Mouse (Mus musculus) G1E-ER4 (cell line): ENCODE data around the gene Igsf6. TPM values are rescaled to one million over a fixed set of nuclear protein-coding genes. Genes with fewer than 3 reads are reported as not detected.

Experiments used
- GATA1 ChIP-seq: IDR thresholded peaks from one replicate; pipeline ENCODE4 v1.8.0; 2012; ENCODE audit warnings: low read length, inconsistent platforms
- polyA plus RNA-seq: library from polyadenylated mRNA; stranded (reverse); fragments of >175 nt; gene quantifications from 2 replicates; pipeline ENCODE4 v1.2.3, GENCODE M21; 2012

Igsf6 gene
- polyA plus RNA-seq, 1 experiment = not detected

DNA sequence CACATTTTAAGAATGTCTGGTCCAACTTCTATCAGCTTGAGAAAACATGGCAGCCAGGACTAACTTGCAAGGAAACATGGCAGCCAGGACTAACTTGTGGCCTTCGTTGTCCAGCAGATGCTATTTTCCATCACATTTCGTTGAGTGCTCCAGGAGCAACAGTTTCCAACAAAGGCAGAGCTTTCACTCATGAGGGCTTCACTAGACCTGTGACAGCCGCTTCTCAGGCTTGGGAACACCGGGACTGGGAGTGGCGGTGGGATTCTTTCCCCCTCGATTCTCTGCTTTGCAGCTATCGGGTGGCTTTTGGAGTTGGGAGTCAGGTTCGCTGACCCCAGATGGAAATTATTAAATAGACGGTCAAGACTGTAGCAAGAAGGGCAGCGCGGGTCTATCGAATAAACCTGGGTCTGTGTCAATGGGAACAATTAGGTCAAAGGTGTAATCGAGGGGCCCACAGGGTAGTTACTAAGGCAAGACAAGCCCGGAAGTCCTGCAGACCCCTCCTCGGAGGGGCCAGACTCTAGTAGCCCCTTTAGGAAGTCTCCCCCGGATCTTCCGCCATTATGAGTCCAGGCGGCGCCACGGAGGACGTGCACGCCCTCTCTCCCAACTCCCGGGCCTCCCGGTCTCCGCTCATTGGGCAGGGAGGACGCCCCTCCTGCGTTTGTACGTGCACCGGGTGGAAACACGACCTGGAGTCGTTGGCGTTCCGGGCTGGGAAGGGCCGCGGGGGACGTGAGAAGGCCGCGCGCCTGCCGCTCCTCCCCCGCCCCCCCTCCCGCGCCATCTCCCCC, 40.3 kb downstream of the Igsf6 start, which contains the start of gene Mettl9:
Gene Mettl9, plus strand, starts transcription at position 590 of the 797 bp plus-strand sequence.
- TF ChIP-seq GATA1 = no peak

DNA sequence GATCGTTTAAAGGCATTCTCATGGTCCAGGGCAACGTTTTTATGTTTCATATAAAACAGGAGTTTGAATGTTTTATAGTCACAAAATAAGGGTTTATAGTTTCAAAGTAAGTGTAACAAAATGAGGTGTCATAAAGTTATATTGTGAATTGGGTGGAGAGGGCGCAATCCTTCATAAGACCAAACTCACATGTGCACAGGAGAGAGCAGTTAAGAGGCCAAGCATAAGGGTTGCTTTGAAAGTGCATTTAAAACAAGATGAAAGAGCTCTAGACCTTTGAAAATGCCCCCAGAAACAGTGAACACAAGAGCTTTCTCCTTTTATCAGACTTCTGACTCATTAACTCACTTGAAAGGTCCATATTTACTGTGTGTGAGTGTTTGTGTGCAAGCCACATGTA, 48.1 kb downstream of the Igsf6 start:
- no peak for TF ChIP-seq GATA1

DNA sequence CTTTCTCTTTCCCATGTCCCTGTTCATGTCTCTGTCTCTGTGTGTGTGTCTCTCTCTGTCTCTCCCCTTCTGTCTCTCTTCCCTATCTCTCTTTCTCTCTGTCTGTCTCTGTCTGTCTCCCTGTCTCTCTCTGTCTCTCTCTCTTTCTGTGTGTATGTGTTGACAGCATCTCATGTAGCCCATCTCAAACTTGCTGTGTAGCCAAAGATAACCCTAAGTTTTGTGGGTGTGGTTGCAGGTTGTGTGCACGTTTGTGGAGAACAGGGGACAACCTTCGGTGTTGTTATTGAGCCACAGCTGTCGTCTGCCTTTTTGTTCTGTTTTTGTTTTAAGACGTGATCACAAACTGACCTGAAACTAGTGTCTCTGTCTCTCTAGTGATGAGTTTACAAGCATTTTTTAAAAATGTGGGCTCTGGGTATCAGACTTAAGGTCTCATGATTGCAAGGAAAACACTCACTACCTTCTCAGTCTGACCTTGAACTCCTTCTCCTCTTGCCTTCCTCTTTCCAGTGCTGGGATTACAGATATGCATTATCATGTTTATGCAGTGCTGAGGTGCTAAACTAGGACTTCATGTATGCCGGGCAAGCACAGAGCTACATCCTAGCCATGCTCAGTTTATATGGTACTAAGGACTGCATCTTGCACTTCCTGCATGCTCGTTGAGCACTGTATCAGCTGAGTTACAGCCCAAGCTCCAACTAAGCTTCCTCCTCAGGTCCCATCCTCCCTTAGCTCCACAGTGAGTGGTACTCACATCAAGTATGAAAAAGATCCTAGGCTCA, 49.0 kb downstream of the Igsf6 start:
- no peak for TF ChIP-seq GATA1

DNA sequence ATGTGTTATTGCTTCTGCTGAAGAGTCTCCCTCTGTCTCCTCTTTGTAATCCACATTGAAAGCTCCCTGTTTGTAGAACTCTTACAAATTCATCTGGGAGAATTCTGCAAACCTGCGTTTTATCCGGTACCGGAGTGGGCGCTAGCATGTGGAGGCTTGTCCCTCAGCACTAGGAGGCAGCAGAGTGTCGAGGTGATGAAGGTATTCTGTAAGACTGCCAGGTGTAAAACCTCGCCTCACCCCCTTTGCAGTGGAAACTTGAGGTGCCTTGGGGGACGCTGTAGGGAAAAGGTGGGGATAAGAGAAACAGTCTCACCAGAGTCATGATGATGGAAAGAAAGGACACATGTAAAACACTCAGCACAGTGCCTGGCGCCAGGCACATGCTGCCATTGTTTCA, 54.1 kb downstream of the Igsf6 start:
- TF ChIP-seq GATA1 = no peak

DNA sequence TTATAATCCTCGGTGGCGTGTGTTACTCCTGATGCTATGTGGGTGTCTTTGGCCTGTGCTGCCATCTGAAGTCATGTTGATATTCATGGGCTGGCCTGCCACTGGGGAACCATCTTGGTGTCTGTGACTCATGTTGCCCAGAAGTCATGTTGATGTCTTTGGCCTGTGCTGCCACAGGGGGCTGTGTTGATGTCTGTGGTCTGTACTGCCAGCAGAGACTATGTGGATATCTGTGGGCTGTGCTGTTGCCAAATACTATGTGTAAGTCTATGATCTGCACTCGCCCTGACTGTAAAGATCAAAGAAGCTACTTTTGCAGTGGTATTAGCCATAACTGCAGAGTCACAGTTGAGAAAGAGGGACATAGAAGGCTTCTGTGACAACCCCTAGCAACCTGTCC, 55.6 kb downstream of the Igsf6 start:
- no peak for TF ChIP-seq GATA1

DNA sequence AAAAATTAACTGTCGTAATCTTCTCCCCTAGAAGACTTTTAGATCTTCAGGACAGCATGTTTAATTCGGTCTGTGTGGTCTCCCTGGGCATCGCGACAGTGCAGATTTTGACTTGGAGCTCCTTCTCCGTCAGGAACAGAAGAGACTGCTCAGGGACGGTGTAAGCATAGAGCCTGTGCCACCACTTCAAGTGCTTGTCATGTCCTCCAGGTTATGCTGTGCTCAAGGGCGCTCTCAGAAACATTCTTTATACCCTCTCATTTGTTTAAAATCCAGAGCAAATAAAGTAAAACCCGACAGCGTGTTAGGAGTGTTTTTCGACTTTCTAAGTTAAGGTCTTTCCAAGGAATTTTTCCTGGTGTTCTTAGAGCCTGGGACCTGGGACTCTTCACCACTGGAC, 59.9 kb downstream of the Igsf6 start:
- no peak for TF ChIP-seq GATA1

Other genes with a start within 250 kb of the Igsf6 start
- gene Eef2k, start 231.7 kb downstream of the Igsf6 start, polyA plus RNA-seq = 96.0 and 102 TPM in 2 replicates
- 34.0 and 36.9 TPM in 2 replicates for gene Polr3e, start 156.8 kb downstream of the Igsf6 start, polyA plus RNA-seq
- 12.0 and 16.6 TPM in 2 replicates for gene Cdr2, start 92.3 kb downstream of the Igsf6 start, polyA plus RNA-seq
- gene Mfsd13b, start 92.1 kb downstream of the Igsf6 start, polyA plus RNA-seq = not detected in 2 replicates
- gene Mettl9, start 40.1 kb downstream of the Igsf6 start, polyA plus RNA-seq = 33.7 and 44.1 TPM in 2 replicates
- 0.13 and 0.14 TPM in 2 replicates for gene Otoa, start 7.1 kb upstream of the Igsf6 start, polyA plus RNA-seq